Mouse (Mus musculus) retina, postnatal 7 days (tissue): Measurements from ENCODE around the gene Gjb5.

Experiments
- DNase-seq: peaks from one replicate; pipeline ENCODE4 v3.0.0-alpha.2; 2012; ENCODE audit warnings: low read depth, low spot score

Gjb5 gene

GRCm38 (mm10) chr4:127311561-127311960, 46.4 kb downstream of the Gjb5 start:
- no peak for DNase-seq

GRCm38 (mm10) chr4:127306915-127307314, 51.1 kb downstream of the Gjb5 start:
- no peak for DNase-seq
